Mouse (Mus musculus): ENCODE results near the gene Grik3. TPM values are rescaled to one million over a fixed set of nuclear protein-coding genes. Genes with fewer than 3 reads are reported as not detected.

The Grik3 gene
- polyA plus RNA-seq, 1 experiment from 2014 or later: 0.12 TPM

GRCm38 (mm10) chr4:125763056-125763455 is 272.6 kb downstream of the Grik3 start:
- Histone ChIP-seq H3K27me3 (ENCODE audit: control insufficient read depth, insufficient read depth, low read length) (no peaks in the 10 kb centered on the region), H3K4me2 (replicated peaks; ENCODE audit: low read depth) (no peak overlapping the region), H3K36me3 (ENCODE audit: control insufficient read depth, insufficient read depth, low read length) (no peaks in the 10 kb centered on the region), H3K4me1 (replicated peaks; ENCODE audit: control insufficient read depth, insufficient read depth) (no peaks in the 10 kb centered on the region), H3K27ac (replicated peaks) (no peak overlapping the region), H3K9me3 (ENCODE audit: control insufficient read depth, low read length) (no peaks in the 10 kb centered on the region), H3K4me3 (ENCODE audit: low read depth, low read length) (no peak overlapping the region), H3K9ac (ENCODE audit: low read length) (no peak overlapping the region)
- TF ChIP-seq EP300 (optimal IDR thresholded peaks at IDR 0.05) (no peak), CTCF (IDR thresholded peaks at IDR 0.05; ENCODE audit: low read depth) (no peak)
- DNase-seq (ENCODE audit: low spot score): no peak
- no peak for ATAC-seq (ENCODE audit: low FRiP score, low TSS enrichment)
- WGBS: 45% methylated on average over 5 of the region's 5 CpGs

Small RNA genes within 50 kb of the gene (microRNA-seq; reads per million reads assigned to microRNA genes)
- not detected for gene Mir692-2
